Mouse (Mus musculus) heart, adult 2 months (tissue): ENCODE measurements at regions not wholly inside any gene's neighbourhood (a gene's known extent, or its start where the extent isn't known, plus 50 kb on each side); places are given as distances from the start of the nearest gene placed in this dataset.

Experiments
- DNase-seq, 2 experiments: peaks; one replicate each; pipeline ENCODE4 v3.0.0; 2021
- H3K27ac ChIP-seq: fragments of 200-600 bp; 2 replicates; pipeline ENCODE4 v1.8.1; 2022
- H3K27me3 ChIP-seq: fragments of 200-500 bp; 2 replicates; pipeline ENCODE4 v1.6.1; 2012; ENCODE audit warnings: mild to moderate bottlenecking, low read length, inconsistent platforms, mixed read lengths; ENCODE audit not compliant: control insufficient read depth, insufficient read depth
- H3K36me3 ChIP-seq: fragments of 200-500 bp; 2 replicates; pipeline ENCODE4 v1.6.1; 2012; ENCODE audit warnings: low read length, inconsistent platforms; ENCODE audit not compliant: control insufficient read depth, insufficient read depth
- H3K4me1 ChIP-seq: fragments of 200-500 bp; 2 replicates; pipeline ENCODE4 v1.6.1; 2011; ENCODE audit warnings: low read length; ENCODE audit not compliant: control insufficient read depth, insufficient read depth
- H3K4me3 ChIP-seq: fragments of 200-600 bp; 2 replicates; pipeline ENCODE4 v1.8.1; 2022
- H3K79me2 ChIP-seq: fragments of 200-500 bp; replicated peaks from 2 replicates; pipeline ENCODE4 v1.6.1; 2012; ENCODE audit warnings: mild to moderate bottlenecking, inconsistent platforms, low read length, moderate library complexity, mixed read lengths; ENCODE audit not compliant: control insufficient read depth, insufficient read depth
- H3K9ac ChIP-seq: fragments of 200-500 bp; 2 replicates; pipeline ENCODE4 v1.6.1; 2012; ENCODE audit warnings: low read depth, mild to moderate bottlenecking, control low read depth, inconsistent platforms, low read length, mixed read lengths
- CTCF ChIP-seq: fragments of 200-600 bp; IDR thresholded peaks from 2 replicates; pipeline ENCODE4 v1.8.1; 2022; ENCODE audit warnings: antibody characterized with exemption, mild to moderate bottlenecking, moderate library complexity
- EP300 ChIP-seq: fragments of 200-500 bp; IDR thresholded peaks from 2 replicates; pipeline ENCODE4 v1.6.1; 2011; ENCODE audit warnings: low read depth, low read length, control low read depth; ENCODE audit not compliant: insufficient read depth
- POLR2A ChIP-seq: fragments of 200-500 bp; IDR thresholded peaks from 2 replicates; pipeline ENCODE4 v1.6.1; 2011; ENCODE audit warnings: mild to moderate bottlenecking, low read depth, low read length, control low read depth; ENCODE audit not compliant: insufficient read depth
- WGBS: fragments of 180-500 bp; shearing (Covaris S2); methylation state at CpG from one replicate; pipeline ENCODE4 v1.1.7; 2018; 5-methylcytosine and 5-hydroxymethylcytosine counted together
- intact Hi-C: fragments of 180-260 bp; cut with DNase I; formaldehyde crosslinking; loops from one replicate; pipeline ENCODE4 v1.15.1; 2025

DNA sequence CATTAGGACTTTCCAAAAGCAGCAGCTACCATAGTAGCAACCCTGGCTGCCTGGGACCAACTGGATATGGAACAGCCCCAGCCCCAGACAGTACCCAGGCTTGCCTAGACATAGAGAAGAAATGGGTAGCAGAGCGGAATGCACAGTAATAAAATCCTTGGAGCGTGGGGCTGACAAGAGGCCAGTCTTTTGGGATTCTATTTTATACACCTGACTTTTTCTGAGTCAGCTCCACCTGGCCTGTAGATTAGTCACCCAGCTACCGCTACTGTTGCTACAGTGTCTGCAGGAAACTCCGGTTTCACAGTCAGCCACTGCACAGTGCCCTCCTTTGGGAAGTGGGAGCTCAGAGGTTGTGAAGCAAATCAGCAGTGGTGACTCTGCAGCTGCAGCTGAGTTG lies 83.7 kb upstream of the Usp47 start:
- 81% methylated on average over 4 of the region's 4 CpGs for WGBS
- Histone ChIP-seq H3K4me3 (no peak overlapping the region), H3K27ac (no peak overlapping the region), H3K79me2 (no peaks in the 10 kb centered on the region), H3K36me3 (no peaks in the 10 kb centered on the region), H3K4me1 (no peaks in the 10 kb centered on the region), H3K27me3 (no peaks in the 10 kb centered on the region), H3K9ac (no peak overlapping the region)
- intact Hi-C loops, result loop anchor here (10.0 kb wide), 1 partner anchor 245 kb away; no protein-coding TSS in a partner anchor
- no peak for TF ChIP-seq CTCF
- TF ChIP-seq EP300, result no peak
- no peak for TF ChIP-seq POLR2A
- no peak for DNase-seq

DNA sequence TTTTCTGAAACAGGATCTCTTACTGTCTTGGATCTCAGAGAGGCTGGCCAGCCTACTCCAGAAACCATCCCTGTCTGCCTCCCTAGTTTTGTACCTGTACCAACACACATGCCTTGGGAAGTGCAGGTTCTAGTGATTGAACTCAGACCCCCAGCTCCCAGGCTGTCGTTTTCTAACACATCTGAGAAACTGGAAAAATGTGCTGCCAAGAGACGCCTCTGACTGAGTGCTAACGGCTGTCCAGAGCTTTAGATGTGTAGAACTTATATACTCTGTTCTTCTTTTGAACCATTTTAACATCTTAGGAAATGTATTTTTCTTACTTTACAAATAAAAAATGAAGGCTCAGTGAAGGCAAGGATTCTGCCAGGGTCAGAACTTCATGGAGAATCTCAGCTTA lies 85.8 kb upstream of the Usp47 start:
- Histone ChIP-seq H3K4me1 (no peaks in the 10 kb centered on the region; the same call in 1 of the 2 replicates), H3K27ac (no peak overlapping the region), H3K36me3 (no peaks in the 10 kb centered on the region), H3K79me2 (no peaks in the 10 kb centered on the region), H3K27me3 (no peaks in the 10 kb centered on the region), H3K9ac (no peak overlapping the region), H3K4me3 (no peak overlapping the region)
- WGBS, result 80% methylated on average over 3 of the region's 3 CpGs
- intact Hi-C loops, result loop anchor here (10.0 kb wide), 1 partner anchor 243 kb away; no protein-coding TSS in a partner anchor
- no peak for DNase-seq
- TF ChIP-seq EP300, result no peak
- TF ChIP-seq POLR2A, result no peak
- TF ChIP-seq CTCF, result no peak

DNA sequence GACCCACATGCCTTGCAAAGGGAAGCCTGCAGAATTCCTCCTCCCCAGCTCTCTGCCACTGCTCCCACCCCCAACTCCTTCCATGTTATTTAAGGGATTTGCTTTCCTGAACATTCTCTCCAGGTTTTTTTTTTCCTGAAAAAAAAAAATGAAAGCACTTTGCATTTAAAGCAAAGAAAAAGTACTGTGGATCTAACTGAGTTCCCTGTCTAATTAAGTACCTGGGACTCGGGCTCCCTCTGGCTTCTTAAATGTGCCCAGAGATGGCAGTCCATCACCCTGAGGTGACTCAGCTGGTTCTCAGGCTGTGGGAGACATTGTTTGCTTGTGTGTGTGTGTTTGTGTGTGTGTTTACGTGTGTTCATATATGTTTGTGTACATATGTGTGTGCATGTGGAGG lies 86.2 kb upstream of the Usp47 start:
- WGBS, result 87% methylated on average over 2 of the region's 2 CpGs
- no peaks in the 10 kb centered on the region; the same call in 1 of the 2 replicates for H3K4me1 ChIP-seq
- 0 out of 2 replicates have a peak, but pooled peaks cover 2% of the 10 kb centered on the region for H3K36me3 ChIP-seq
- intact Hi-C loops, result loop anchor here (10.0 kb wide), 1 partner anchor 242 kb away; no protein-coding TSS in a partner anchor
- no peaks in the 10 kb centered on the region for H3K79me2 ChIP-seq
- H3K27ac ChIP-seq, result no peak overlapping the region
- H3K9ac ChIP-seq, result no peak overlapping the region
- DNase-seq, result no peak
- H3K4me3 ChIP-seq, result no peak overlapping the region
- 0 out of 2 replicates have a peak, but pooled peaks have one; percentile 12 for TF ChIP-seq CTCF
- no peak for TF ChIP-seq EP300
- TF ChIP-seq POLR2A, result no peak
- no peaks in the 10 kb centered on the region for H3K27me3 ChIP-seq

DNA sequence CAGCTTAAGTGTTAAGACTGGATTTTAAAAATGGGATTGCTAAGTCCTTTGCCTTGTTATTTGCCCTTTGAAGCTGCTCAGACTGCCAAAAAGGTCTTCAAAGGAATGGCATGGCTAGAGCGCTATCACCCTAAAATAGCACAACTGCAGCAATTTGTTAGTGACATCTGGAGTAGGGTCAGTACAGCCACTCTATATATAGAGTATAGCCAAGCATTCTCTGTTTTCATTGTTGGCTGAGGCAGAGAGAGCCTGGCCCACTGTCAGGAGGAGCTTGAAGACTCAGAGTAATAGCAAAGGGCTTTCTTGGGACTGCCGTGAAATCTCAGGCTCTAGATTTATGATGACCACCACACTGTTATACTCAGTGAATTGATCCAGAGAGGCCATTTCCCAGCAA lies 90.6 kb upstream of the Usp47 start:
- TF ChIP-seq CTCF (no peak), EP300 (no peak), POLR2A (no peak)
- intact Hi-C loops, result loop anchor here (5.0 to 10.0 kb wide), 2 partner anchors 135 to 238 kb away; no protein-coding TSS in a partner anchor
- 62% methylated on average over 2 of the region's 2 CpGs for WGBS
- no peak overlapping the region for H3K9ac ChIP-seq
- no peak overlapping the region for H3K4me3 ChIP-seq
- peak overlapping the region; percentile 57 for H3K27ac ChIP-seq
- no peaks in the 10 kb centered on the region for H3K79me2 ChIP-seq
- 0 out of 2 replicates have a peak, but pooled peaks cover 2% of the 10 kb centered on the region for H3K36me3 ChIP-seq
- H3K4me1 ChIP-seq, result no peaks in the 10 kb centered on the region; the same call in 1 of the 2 replicates
- H3K27me3 ChIP-seq, result no peaks in the 10 kb centered on the region
- DNase-seq, result peak in 1 of 2 experiments; percentile 23

DNA sequence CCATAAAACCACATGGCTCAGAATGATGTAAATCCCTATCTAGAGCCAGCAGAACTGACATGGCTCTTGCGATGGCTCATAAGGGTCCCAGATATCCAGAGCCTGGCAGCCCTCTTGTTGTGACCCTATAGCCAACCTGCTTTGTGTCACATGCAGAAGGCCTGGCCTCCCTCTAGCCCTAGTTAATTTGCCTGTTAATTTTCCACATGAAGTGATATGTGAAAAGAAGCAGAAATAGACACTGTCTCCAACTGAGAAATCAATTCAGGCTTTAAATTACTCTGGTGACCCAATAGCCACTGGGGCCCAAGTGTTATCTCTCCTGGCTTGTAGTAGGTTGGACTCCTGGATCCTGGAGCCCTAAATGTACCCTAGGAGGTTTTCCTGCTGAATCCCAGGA lies 103.3 kb upstream of the Usp47 start:
- Histone ChIP-seq H3K36me3 (no peaks in the 10 kb centered on the region), H3K79me2 (no peaks in the 10 kb centered on the region), H3K27me3 (no peaks in the 10 kb centered on the region), H3K4me1 (no peaks in the 10 kb centered on the region), H3K4me3 (no peak overlapping the region), H3K9ac (no peak overlapping the region), H3K27ac (no peak overlapping the region)
- 52% methylated on average over 1 of the region's 1 CpGs for WGBS
- no peak for TF ChIP-seq POLR2A
- no peak for TF ChIP-seq EP300
- TF ChIP-seq CTCF, result no peak
- DNase-seq, result no peak
- intact Hi-C loops, result no loop called here

DNA sequence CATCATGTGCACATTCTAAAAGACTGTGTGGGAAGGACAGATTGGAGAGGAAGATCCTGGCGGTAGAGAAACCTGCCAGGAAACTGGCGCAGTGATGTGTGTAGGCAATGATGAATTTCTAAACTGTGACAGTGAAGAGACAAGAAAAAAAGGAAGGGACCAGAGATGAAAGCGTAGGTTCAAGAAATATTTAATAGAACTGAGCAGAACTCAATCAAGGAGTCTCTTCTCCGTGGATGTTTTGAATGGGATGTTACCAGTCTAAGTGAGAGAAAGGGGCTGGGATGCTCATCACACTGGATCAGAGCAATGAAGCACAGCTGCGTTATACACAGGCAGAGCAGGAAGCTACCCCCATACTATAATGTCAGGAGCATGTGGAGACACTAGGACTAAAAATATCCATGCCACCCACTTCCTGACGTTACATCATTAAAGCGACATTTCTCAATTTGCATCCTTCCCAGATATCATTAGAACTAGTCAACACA lies 119.5 kb upstream of the Usp47 start:
- TF ChIP-seq EP300 (no peak), POLR2A (no peak), CTCF (no peak)
- Histone ChIP-seq H3K9ac (no peak overlapping the region), H3K36me3 (no peaks in the 10 kb centered on the region), H3K4me1 (no peaks in the 10 kb centered on the region), H3K4me3 (no peak overlapping the region), H3K27ac (no peak overlapping the region), H3K79me2 (no peaks in the 10 kb centered on the region), H3K27me3 (no peaks in the 10 kb centered on the region)
- DNase-seq, result no peak
- 61% methylated on average over 7 of the region's 7 CpGs for WGBS
- intact Hi-C loops, result no loop called here
